Mouse (Mus musculus) left cerebral cortex, postnatal 10 days (tissue): ENCODE measurements around the gene Zfp691. TPM values are rescaled to one million over a fixed set of nuclear protein-coding genes. Genes with fewer than 3 reads are reported as not detected.
A peak's percentile ranks its signal among the peaks of the same experiment; 100 is the strongest.

Source experiments
- DNase-seq, 2 experiments: peaks; one replicate each; pipeline ENCODE4 v3.0.0; 2021 to 2022; ENCODE audit warnings: low spot score in 2 of 2, mixed read lengths in 1 of 2; ENCODE audit errors: extremely low spot score in 1 of 2
- intact Hi-C: fragments of 180-260 bp; cut with DNase I; formaldehyde crosslinking; loops from one replicate; pipeline ENCODE4 v1.15.1; 2025
- total RNA-seq, 2 experiments: library from RNA; stranded (reverse); gene quantifications; 2 replicates each; pipeline ENCODE4 v1.2.3; 2021

The Zfp691 gene
- total RNA-seq = 1 to 10 TPM; 5.5 to 5.8 TPM

DNA sequence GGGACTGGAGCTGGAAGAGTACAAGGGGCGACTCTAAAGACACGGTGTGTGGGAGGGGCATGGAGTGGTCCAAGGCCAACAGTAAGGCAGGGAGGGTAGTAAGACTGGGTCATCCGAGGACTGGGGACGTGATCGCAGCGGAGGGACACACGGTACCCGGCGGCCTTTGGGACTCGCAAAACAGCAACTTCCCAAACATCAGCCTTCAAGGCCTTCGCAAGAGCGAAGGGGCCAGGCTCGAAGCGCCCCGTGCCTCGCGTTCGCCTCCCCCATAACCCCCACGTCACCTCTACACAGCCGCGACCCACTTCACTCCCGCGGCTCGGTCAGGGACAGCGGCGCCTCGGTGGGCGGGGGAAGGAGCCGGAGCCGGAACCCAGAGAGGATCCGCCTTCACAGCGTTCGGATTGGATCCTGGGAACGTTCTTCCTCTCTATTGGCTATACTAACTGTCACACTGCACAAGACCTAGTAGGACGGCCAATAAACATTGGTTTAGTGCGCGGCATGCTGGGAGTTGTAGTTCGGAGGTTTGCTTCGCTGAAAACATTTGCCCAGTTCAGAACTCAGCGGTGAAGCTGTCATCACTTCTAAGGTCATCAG, at the start of gene Zfp691:
Gene Zfp691 (minus strand): TSS at position 345 of the 603 bp plus-strand sequence.
- intact Hi-C loops = no loop called here
- peak; percentile 96 to 98 for DNase-seq

- intact Hi-C loops = no loop called here
- DNase-seq = no peak
Observed at GRCm38 (mm10) chr4:119223696-119224095, 49.7 kb upstream of the Zfp691 start.

- intact Hi-C loops = no loop called here
- DNase-seq = no peak
Observed at GRCm38 (mm10) chr4:119218169-119218568, 44.2 kb upstream of the Zfp691 start, which contains the start of gene Tmem269. TSS of gene Tmem269 (minus strand) at chr4:119218217.

- intact Hi-C loops = no loop called here
- DNase-seq = no peak
Observed at GRCm38 (mm10) chr4:119216667-119217066, 42.7 kb upstream of the Zfp691 start.

GRCm38 (mm10) chr4:119204672-119205071, 30.7 kb upstream of the Zfp691 start:
- peak; percentile 31 to 71 for DNase-seq
- intact Hi-C loops = loop anchor here (5.0 to 10.0 kb wide), 2 partner anchors 37 to 200 kb away; no protein-coding TSS in a partner anchor

DNA sequence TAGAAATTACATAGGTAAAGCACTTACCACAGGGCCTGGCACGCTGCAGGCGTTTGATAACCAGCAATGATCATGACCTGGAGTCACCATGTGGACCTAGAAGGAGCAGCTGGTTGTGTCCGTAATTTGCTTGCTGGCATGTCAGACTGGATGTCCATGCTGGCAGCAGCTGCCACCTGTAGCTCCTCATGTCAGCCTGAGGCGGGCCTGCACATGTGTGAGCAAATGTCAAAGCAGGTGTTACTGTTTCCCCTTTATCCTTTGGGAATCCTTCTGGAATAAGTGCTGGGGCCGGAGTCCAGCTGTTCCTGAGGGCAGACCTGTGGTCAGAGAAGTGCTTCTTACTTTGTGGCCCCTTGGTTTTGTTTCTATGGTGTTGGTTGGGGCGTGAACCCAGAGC, 24.1 kb upstream of the Zfp691 start:
- intact Hi-C loops = no loop called here
- DNase-seq = no peak

DNA sequence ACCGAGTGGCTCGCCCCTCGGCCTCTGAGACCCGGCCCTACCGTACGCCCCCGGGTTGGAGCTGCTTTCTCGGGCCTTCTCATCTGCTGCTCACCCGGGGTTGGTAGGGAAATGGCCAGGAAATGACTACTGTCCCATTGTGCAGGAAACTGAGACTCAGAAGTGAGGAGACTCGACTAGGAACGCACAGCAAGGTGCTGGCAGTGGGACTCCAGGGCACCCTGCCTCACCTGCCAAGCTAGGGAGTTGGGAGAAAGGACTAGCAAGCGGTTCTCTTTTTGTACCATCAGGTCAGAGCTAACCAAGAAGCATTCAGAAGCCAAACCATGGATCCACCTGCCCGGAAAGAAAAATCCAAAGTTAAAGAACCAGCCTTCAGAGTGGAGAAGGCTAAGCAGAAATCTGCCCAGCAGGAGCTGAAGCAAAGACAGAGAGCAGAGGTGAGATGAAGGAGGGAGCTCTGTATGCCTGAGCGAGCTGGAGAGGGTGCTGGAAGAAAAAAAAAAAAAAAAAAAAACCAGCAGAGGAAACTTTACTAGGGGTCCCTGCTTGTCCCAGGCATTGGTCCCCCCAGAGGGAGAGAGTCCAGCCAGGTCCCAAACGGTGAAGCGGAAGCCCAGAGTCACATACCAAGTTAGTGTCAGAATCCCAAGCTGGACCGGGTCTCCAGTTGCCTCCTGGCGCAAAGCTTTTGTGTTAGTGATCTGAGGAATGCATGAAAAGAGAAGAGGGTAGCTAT, 21.8 kb upstream of the Zfp691 start:
- intact Hi-C loops = no loop called here
- no peak for DNase-seq

DNA sequence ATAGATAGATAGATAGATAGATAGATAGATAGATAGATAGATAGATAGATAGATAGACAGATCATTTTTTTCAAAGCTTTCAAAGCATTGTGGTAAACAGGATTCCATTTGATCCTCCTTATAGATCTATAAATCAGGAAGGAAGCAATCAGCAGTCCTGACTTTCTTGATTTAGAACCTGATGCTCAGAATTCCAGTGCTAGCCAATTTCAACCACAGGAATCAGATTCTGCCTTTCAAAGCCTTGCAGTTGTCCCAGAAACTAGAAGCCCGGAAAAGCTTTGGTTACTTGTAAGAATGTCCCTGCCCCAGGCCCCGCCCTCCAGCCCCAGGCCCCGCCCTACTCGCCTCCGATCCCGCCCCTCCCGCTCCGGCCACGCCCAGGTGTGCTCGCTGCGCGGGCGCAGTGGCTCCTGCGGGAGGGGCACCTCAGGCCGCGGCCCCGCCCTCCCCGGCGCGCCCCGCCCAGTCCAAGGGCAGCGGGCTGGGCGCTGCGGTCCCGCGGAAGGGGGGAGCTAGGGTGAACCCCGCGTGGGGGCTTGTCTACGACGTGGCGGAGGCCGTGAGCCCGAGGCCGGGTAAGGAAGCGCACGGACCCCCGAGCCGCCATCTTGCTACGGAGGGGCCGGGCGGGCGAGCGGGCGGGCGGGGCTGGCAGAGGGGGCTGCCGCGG, 21.1 kb upstream of the Zfp691 start, which contains the start of gene Svbp:
Gene Svbp (plus strand): TSS at position 398 of the 673 bp plus-strand sequence.
- intact Hi-C loops = no loop called here

DNA sequence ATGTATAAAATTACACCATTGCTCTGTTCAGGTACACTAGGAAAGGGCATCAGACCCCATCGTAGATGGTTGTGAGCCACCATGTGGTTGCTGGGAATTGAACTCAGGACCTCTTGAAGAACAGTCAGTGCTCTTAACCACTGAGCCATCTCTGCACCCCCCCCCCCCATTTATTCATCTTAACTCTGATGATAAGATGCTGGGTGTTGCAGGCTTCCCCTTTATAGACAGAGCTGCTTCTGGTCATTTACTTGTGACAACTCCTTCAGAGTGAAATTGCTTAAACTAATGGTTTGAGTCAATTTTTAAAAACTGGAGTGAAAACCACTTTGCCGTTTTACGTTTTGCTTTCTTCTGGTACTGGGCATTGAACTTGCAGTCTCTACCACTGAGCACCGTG, 18.8 kb upstream of the Zfp691 start:
- DNase-seq = no peak
- intact Hi-C loops = no loop called here

More for the DNA sequence above, 21.1 kb upstream of the Zfp691 start, which contains the start of gene Svbp:
- DNase-seq = peak; percentile 74 to 92

- DNase-seq = no peak
- intact Hi-C loops = no loop called here
Observed at GRCm38 (mm10) chr4:119191273-119191672, 17.3 kb upstream of the Zfp691 start.

DNA sequence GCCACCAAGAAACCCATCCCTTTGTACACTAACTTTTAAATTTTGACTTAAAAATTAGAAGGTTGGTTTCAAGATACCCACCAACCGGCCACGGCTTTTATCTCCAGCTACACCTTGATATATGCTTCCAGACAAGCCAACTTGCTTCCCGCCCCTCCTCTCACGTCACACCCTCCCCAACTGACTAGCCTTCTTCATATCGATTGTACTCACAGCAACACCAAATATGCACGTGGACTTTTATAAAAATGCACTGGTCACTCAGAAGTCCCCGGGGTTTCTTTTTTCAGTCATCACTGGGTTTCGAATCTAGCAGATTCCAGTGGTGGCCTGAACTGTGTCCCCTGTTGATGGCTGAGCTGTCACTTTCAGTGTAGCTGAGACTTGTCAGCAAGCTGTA, 16.6 kb upstream of the Zfp691 start:
- intact Hi-C loops = no loop called here
- DNase-seq = no peak

- intact Hi-C loops = no loop called here
Observed at GRCm38 (mm10) chr4:119189864-119190263, 15.9 kb upstream of the Zfp691 start, which contains the start of gene Ermap. TSS of gene Ermap (minus strand) at chr4:119190011.

DNA sequence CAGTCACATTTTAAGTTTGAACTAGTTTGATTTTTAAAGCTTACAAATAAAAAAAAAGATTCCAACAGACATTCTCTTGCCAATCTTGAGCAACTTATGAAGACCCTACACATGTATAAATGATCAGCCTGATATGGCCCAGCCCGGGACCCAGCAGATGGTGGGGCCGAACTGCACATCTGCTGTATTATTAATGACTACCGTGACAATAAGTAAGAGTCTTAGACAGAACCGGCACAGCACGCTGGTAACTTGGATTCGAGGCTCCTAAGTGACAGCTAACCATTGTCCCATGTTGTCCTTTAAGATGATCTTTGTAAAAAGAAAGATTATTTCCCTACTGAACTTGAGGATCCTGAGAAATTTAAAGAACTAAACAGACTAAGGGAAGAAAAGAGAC, 15.4 kb upstream of the Zfp691 start:
- no peak for DNase-seq
- intact Hi-C loops = no loop called here

More at GRCm38 (mm10) chr4:119189864-119190263, 15.9 kb upstream of the Zfp691 start, which contains the start of gene Ermap:
- no peak for DNase-seq

DNA sequence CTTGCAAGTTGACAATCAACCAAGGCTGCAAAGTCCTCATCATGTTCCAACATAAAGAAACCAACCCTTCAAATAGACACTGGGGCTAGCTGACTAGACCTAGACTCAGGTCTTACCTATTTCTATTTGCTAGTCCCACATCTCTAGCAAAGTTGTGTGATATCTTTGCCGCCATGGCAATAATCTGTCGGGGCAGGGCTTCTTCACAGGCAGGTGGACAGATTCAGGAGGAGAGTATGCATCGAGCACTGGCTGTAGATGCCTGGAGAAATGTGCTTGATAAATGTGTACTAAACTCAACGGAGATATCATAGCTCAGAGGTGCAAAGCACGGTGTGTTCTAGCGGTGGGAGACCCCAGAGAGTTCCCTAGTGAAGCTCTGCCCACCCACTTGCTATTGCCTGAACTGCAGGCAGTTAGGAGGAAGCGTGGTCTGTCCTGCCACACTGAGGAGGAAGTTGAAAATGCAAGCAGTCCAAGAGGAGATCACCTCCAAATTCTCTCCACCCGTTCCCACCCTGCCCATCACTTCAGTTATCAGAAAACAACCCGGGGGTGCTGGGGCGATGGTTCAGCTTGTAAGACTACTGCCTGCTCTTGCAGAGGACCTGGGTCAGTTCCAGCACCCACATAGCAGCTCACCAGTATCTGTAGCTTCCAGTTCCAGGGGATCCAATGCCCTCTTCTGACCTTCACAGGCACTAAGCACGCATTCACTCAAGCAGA, 14.2 kb upstream of the Zfp691 start:
- no peak for DNase-seq
- intact Hi-C loops = no loop called here

DNA sequence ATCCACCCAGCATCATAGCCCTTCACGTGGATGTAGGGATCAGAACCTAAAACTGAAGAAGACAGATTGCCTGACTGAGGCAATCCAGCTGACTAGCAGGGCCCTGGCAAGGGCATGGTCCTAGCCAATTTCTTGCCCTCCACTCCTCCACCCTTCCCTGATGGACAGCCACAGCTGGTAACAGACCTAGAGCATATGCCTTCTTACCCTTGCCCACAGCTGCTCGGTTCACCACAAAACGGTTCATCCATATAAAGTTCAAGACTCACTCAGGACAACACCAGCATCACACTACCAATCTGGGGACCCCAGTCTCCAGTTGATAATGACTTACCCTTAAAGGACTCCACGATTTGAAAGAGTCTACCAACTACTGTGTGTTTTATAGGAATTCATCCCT, 11.8 kb upstream of the Zfp691 start:
- DNase-seq = no peak
- intact Hi-C loops = no loop called here

DNA sequence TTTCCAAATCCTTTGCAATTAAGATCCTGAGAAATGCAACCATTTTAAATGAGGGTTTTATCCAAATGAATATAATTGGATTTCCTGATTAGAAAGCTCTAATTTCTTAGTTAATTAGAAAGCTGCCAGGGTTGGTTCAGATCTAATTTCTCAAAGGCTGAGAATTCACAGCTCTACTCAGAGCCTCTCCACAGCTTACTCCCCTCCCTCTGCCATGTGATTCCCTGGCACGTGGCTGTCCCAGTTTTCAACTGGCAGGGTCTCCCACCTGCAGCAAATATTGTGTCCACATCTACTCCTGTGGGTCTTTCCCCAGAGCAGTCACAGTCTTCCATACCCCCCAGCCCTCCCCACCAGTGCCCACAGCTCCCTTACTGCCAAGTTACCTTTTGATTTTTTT, 9.5 kb upstream of the Zfp691 start:
- intact Hi-C loops = no loop called here
- no peak for DNase-seq

- intact Hi-C loops = no loop called here
- DNase-seq = no peak
Observed at GRCm38 (mm10) chr4:119181456-119181855, 7.5 kb upstream of the Zfp691 start.

GRCm38 (mm10) chr4:119180133-119180707, 6.2 kb upstream of the Zfp691 start:
- intact Hi-C loops = no loop called here
- no peak for DNase-seq

DNA sequence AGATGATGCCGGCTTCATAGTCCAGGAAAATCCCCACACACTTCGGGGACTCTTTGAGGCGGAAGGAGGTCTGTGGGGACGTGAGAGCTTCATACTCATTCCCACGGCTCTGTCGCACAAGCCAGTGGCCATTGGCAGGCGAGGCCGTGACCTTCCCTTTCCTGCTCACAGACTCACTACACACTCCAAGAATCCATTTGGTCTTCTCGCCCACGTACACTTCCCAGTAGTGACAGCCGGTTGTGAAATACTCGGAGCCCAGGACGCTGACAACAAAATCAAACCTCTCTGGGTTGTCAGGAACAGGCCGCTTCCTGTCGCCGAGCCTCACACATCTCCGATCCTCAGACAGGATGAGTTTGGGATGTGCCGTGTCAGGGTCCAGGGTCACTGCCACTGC, 4.3 kb upstream of the Zfp691 start:
- intact Hi-C loops = no loop called here

More for the DNA sequence above, 4.3 kb upstream of the Zfp691 start:
- DNase-seq = no peak
